Mouse (Mus musculus) ES-Bruce4 (cell line): Measurements from ENCODE around the gene Pgm3. TPM values are rescaled to one million over a fixed set of nuclear protein-coding genes. Genes with fewer than 3 reads are reported as not detected.

ENCODE experiments used
- H3K27ac ChIP-seq: 2 replicates; pipeline ENCODE4 v1.5.1; 2012; ENCODE audit warnings: low read length, inconsistent platforms; ENCODE audit not compliant: insufficient read depth
- H3K27me3 ChIP-seq: 2 replicates; pipeline ENCODE4 v1.6.1; 2012; ENCODE audit warnings: mild to moderate bottlenecking, low read length, inconsistent platforms; ENCODE audit not compliant: control insufficient read depth, poor library complexity, insufficient read depth, severe bottlenecking
- H3K36me3 ChIP-seq: 2 replicates; pipeline ENCODE4 v1.6.1; 2012; ENCODE audit warnings: inconsistent platforms, mild to moderate bottlenecking, low read length, moderate library complexity; ENCODE audit not compliant: control insufficient read depth, poor library complexity, insufficient read depth, severe bottlenecking
- H3K4me1 ChIP-seq: one replicate; pipeline ENCODE4 v1.8.1; 2011; ENCODE audit warnings: low read length; ENCODE audit not compliant: control insufficient read depth, insufficient read depth
- H3K4me3 ChIP-seq: 2 replicates; pipeline ENCODE4 v1.5.1; 2011; ENCODE audit warnings: low read depth, mild to moderate bottlenecking, low read length
- H3K9ac ChIP-seq: 2 replicates; pipeline ENCODE4 v1.6.1; 2012; ENCODE audit warnings: low read depth, mild to moderate bottlenecking, inconsistent platforms; ENCODE audit not compliant: poor library complexity, severe bottlenecking
- H3K9me3 ChIP-seq: replicated peaks from 2 replicates; pipeline ENCODE4 v1.6.1; 2012; ENCODE audit warnings: mild to moderate bottlenecking, low read length, inconsistent platforms; ENCODE audit not compliant: control insufficient read depth, poor library complexity, insufficient read depth, severe bottlenecking
- CTCF ChIP-seq: IDR thresholded peaks from one replicate; pipeline ENCODE4 v1.8.1; 2011; ENCODE audit warnings: low read depth, low read length
- EP300 ChIP-seq: IDR thresholded peaks from 2 replicates; pipeline ENCODE4 v1.6.1; 2011; ENCODE audit warnings: low read depth, low read length; ENCODE audit not compliant: insufficient read depth
- POLR2A ChIP-seq: IDR thresholded peaks from one replicate; pipeline ENCODE4 v1.8.1; 2011; ENCODE audit warnings: low read length; ENCODE audit not compliant: insufficient read depth
- polyA plus RNA-seq: library from polyadenylated mRNA; stranded (reverse); fragments of >200 nt; gene quantifications from 2 replicates; pipeline ENCODE4 v1.2.4, GENCODE M21; 2011; ENCODE audit warnings: low read depth; ENCODE audit not compliant: missing spikeins, insufficient read depth, insufficient read length

Gene Pgm3
- polyA plus RNA-seq, 1 experiment: 34.3 TPM

DNA sequence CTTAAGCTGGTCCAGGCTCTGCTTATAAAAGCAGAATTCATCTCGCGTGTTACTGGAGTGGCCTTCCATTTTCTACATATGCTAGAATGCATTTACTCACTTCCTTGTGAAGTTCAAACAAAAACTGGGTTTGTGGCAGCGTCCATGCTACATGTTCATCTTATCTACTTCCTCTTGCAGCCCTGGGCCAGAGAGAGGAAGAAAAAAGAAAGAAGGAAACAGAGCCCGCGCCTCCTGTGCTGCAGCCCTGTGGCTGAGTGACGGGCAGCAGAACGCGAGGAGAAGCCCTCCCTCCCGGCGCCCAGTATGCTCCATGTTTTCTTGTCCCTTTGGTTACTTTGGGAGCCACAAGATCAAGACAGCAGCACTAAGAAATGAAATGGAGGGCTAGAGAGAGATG, 8.0 kb upstream of the Pgm3 start:
- no peaks in the 10 kb centered on the region for H3K4me1 ChIP-seq
- H3K9me3 ChIP-seq: no peaks in the 10 kb centered on the region
- no peak overlapping the region for H3K27ac ChIP-seq
- no peaks in the 10 kb centered on the region for H3K36me3 ChIP-seq
- H3K4me3 ChIP-seq: no peak overlapping the region
- H3K27me3 ChIP-seq: no peaks in the 10 kb centered on the region
- H3K9ac ChIP-seq: no peak overlapping the region
- no peak for TF ChIP-seq EP300
- no peak for TF ChIP-seq CTCF
- no peak for TF ChIP-seq POLR2A

DNA sequence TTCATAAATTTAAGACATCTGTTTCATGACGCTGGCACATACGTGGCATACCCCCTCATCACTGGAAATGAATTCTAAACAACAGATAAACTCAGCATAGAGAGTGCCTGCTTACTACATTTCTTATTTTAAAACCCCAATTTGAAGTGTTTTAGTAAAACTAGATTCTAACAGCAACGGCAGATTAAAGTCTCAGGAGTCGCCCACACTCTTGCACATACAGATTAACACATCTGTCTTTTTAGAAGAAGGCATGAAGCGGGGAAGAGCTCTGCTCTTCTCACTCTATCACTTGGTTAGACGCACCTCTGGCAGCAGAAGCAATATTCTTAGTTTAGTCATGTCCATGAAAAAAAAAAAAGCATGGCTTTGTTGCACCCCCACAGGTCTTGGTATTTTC, 3.5 kb upstream of the Pgm3 start:
- Histone ChIP-seq H3K36me3 (0 out of 2 replicates have a peak, but pooled peaks cover 3% of the 10 kb centered on the region), H3K4me3 (no peak overlapping the region), H3K9ac (no peak overlapping the region), H3K9me3 (no peaks in the 10 kb centered on the region), H3K27me3 (no peaks in the 10 kb centered on the region), H3K27ac (no peak overlapping the region), H3K4me1 (no peaks in the 10 kb centered on the region)
- TF ChIP-seq CTCF: no peak
- no peak for TF ChIP-seq POLR2A
- no peak for TF ChIP-seq EP300

DNA sequence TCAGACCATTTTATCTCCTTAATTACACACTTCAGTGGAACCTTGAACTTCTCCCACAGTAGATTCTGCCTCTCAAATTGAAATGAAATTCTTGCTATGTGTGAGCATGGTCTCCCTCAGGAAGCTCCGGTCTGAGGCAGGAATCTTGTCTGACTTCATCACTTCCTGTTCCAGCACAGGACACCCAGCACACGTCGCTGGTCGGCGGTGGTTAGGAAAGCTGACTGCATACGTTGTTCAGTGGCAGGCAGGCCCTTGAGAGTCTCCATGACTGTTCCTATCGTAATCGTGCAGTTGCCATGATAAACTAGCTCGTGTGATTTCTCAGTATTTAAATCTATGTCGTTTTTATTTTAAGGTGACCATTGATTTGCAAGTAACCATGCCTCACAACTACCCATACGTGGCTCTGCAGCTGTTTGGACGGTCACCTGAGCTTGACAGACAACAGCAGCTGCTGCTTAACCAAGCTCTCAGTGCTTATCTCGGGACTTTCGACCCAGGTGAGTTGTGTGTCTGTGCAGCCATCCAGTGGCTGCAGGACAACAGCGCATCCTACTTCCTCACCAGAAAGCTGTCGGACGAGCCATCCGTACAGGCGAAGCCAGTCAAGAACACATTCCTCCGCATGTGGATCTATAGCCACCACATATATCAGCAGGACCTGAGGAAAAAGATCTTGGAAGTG, 2.1 kb upstream of the Pgm3 start:
- TF ChIP-seq CTCF (peak; percentile 7), POLR2A (no peak)
- no peaks in the 10 kb centered on the region for H3K4me1 ChIP-seq
- H3K9ac ChIP-seq: no peak overlapping the region
- H3K4me3 ChIP-seq: no peak overlapping the region
- no peaks in the 10 kb centered on the region for H3K27me3 ChIP-seq
- H3K36me3 ChIP-seq: peaks cover 6% of the 10 kb centered on the region; the same call in 1 of the 2 replicates
- H3K27ac ChIP-seq: no peak overlapping the region
- H3K9me3 ChIP-seq: no peaks in the 10 kb centered on the region

DNA sequence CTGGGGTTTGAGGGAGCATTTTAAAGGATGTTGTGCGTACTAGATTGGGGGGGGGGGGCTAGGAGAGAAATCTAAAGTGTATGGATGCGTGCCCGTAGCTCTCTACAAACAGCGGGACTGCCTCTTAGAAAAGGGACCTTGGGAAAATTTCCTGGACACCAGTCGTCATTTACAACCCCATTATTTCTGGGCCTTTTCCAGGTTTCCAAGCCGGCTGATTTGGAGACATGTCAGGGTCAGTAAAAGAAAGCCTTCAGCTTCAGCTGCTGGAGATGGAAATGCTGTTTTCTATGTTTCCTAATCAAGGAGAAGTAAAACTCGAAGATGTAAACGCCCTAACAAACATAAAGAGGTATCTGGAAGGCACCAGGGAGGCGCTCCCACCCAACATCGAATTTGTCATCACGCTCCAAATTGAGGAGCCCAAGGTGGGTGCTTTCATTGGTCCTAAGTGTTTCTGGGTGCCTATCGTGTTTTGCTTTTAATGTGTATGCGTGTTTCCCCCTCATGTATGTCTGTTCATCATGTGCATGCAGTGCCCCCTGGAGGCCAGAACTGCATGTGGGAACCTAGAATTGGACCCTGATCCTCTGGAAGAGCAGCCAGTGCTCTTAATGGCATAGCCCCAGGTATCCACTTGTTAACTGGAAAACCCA, 1.1 kb upstream of the Pgm3 start:
- TF ChIP-seq CTCF (peak; percentile 78), POLR2A (no peak), EP300 (no peak)
- H3K9me3 ChIP-seq: no peaks in the 10 kb centered on the region
- H3K27ac ChIP-seq: no peak overlapping the region
- H3K36me3 ChIP-seq: peaks cover 9% of the 10 kb centered on the region; the same call in 1 of the 2 replicates
- H3K4me1 ChIP-seq: no peaks in the 10 kb centered on the region
- H3K9ac ChIP-seq: peak overlapping the region; percentile 63
- H3K4me3 ChIP-seq: peak overlapping the region; percentile 94
- no peaks in the 10 kb centered on the region for H3K27me3 ChIP-seq

DNA sequence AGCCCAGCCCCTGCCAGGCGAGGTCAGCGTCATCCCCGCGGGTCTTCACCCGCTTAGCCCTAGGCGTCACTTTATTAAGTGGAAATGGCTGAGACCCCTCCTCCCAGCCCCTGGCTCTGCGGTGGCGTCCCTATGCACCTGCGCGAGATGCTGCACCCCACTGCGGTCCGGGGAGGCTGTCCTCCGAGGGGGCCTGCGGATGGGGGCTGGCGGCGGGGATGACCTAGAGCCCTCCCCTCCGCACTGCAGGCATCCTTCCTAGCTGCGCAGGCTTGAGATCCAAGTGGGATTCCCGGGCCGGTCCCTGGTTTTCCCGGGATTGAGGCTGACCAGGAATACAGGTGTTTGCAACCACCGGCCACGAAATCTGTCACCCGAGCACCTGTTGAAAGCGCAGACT, 554 bp upstream of the Pgm3 start:
- H3K36me3 ChIP-seq: peaks cover 11% of the 10 kb centered on the region; the same call in 1 of the 2 replicates
- no peaks in the 10 kb centered on the region for H3K27me3 ChIP-seq
- H3K9me3 ChIP-seq: no peaks in the 10 kb centered on the region
- H3K27ac ChIP-seq: no peak overlapping the region
- TF ChIP-seq POLR2A: no peak
- no peaks in the 10 kb centered on the region for H3K4me1 ChIP-seq
- H3K9ac ChIP-seq: peak overlapping the region; percentile 63
- peak overlapping the region; percentile 94 for H3K4me3 ChIP-seq

DNA sequence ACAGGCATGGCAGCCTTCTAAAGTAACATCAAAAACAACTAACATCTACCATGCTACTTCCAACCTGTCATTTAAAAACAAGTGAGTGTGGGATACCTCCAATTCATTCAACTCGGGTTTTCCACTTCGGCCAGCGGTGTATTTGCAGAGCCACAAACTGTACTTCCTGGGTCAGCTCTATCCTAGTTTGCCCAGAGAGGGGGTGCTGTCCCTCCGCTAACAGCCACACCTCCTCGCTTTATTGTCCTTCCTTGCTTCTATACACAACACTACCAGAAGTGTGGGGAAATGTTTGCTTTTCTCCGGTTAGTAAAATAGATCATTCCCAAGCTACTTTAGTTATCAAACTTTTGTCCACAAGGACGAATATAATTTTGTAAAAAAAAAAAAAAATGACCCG, 696 bp downstream of the Pgm3 start:
- Histone ChIP-seq H3K9me3 (no peaks in the 10 kb centered on the region), H3K36me3 (peaks cover 17% of the 10 kb centered on the region), H3K27ac (no peak overlapping the region), H3K4me1 (no peaks in the 10 kb centered on the region), H3K9ac (peak overlapping the region; percentile 63), H3K4me3 (peak overlapping the region; percentile 68), H3K27me3 (no peaks in the 10 kb centered on the region)
- TF ChIP-seq POLR2A (no peak), CTCF (no peak), EP300 (no peak)
